Mouse (Mus musculus): ENCODE results near the gene Ube2v1.

- TF ChIP-seq CTCF (IDR thresholded peaks at IDR 0.05; ENCODE audit: low read depth) (no peak), EP300 (optimal IDR thresholded peaks at IDR 0.05) (no peak)
These were observed 29.5 kb downstream of the Ube2v1 start for GRCm38 (mm10) chr2:167602364-167602763.

Data from stomach, postnatal 0 days (tissue).